Mouse (Mus musculus) forebrain, embryonic 12.5 days (tissue): ENCODE data around the gene Grwd1. TPM values are rescaled to one million over a fixed set of nuclear protein-coding genes. Genes with fewer than 3 reads are reported as not detected.

Experiments
- ATAC-seq: fragments of 200-750 bp; cut with Nextera tagmentation; 2 replicates; pipeline ENCODE4 v1.8.0; 2017; ENCODE audit warnings: moderate TSS enrichment; ENCODE audit not compliant: low FRiP score
- H3K27ac ChIP-seq: fragments of 300-500 bp; sonication (generic); 2 replicates; pipeline ENCODE4 v1.5.1; 2016; ENCODE audit warnings: mild to moderate bottlenecking
- H3K27me3 ChIP-seq: fragments of 300-500 bp; sonication (generic); 2 replicates; pipeline ENCODE4 v1.6.1; 2016; ENCODE audit warnings: mild to moderate bottlenecking
- H3K36me3 ChIP-seq: fragments of 300-500 bp; sonication (generic); replicated peaks from 2 replicates; pipeline ENCODE4 v1.6.1; 2016; ENCODE audit warnings: mild to moderate bottlenecking
- H3K4me1 ChIP-seq: fragments of 300-500 bp; sonication (generic); 2 replicates; pipeline ENCODE4 v1.6.1; 2016
- H3K4me2 ChIP-seq: fragments of 300-500 bp; sonication (generic); 2 replicates; pipeline ENCODE4 v1.6.1; 2016; ENCODE audit warnings: mild to moderate bottlenecking, moderate library complexity
- H3K4me3 ChIP-seq: fragments of 300-500 bp; sonication (generic); replicated peaks from 2 replicates; pipeline ENCODE4 v1.5.1; 2016; ENCODE audit warnings: mild to moderate bottlenecking
- H3K9ac ChIP-seq: fragments of 300-500 bp; sonication (generic); 2 replicates; pipeline ENCODE4 v1.6.1; 2016; ENCODE audit warnings: mild to moderate bottlenecking
- H3K9me3 ChIP-seq: fragments of 300-500 bp; sonication (generic); 2 replicates; pipeline ENCODE4 v1.6.1; 2016
- WGBS: fragments of 180-500 bp; shearing (Covaris S2); methylation state at CpG from one replicate; pipeline ENCODE4 v1.1.7; 2016; 5-methylcytosine and 5-hydroxymethylcytosine counted together
- polyA plus RNA-seq: library from polyadenylated mRNA; unstranded; fragments of >200 nt; fragmentation: Nextera tagmentation; extraction: Ambion mirVana; gene quantifications from 2 replicates; pipeline ENCODE4 v1.2.1, GENCODE M21; 2016

Grwd1 gene
- polyA plus RNA-seq, 1 experiment from 2014 or later = 60.0 TPM

GRCm38 (mm10) chr7:45833148-45833790 lies 2.5 kb upstream of the Grwd1 start:
- 2% methylated on average over 59 of the region's 86 CpGs for WGBS
- Histone ChIP-seq H3K27ac (no peak overlapping the region), H3K4me2 (peak overlapping the region; percentile 49), H3K9ac (0 out of 2 replicates have a peak overlapping the region, but pooled peaks have one; percentile 17), H3K27me3 (peaks cover 67% of the 10 kb centered on the region), H3K4me1 (peaks cover 28% of the 10 kb centered on the region), H3K9me3 (no peaks in the 10 kb centered on the region), H3K4me3 (peak overlapping the region; percentile 36), H3K36me3 (peaks cover 12% of the 10 kb centered on the region)
- ATAC-seq = no peak

GRCm38 (mm10) chr7:45832428-45832827 lies 1.7 kb upstream of the Grwd1 start:
- H3K9me3 ChIP-seq = no peaks in the 10 kb centered on the region
- H3K36me3 ChIP-seq = peaks cover 21% of the 10 kb centered on the region
- H3K27me3 ChIP-seq = peaks cover 61% of the 10 kb centered on the region
- peak overlapping the region; percentile 36 for H3K4me3 ChIP-seq
- H3K9ac ChIP-seq = no peak overlapping the region
- no peak for ATAC-seq
- WGBS = 6% methylated on average over 29 of the region's 30 CpGs
- H3K4me1 ChIP-seq = peaks cover 28% of the 10 kb centered on the region
- no peak overlapping the region for H3K27ac ChIP-seq
- H3K4me2 ChIP-seq = peak overlapping the region; percentile 49

GRCm38 (mm10) chr7:45831128-45831525 lies 383 bp upstream of the Grwd1 start:
- peak overlapping the region; percentile 73; the same call in 1 of the 2 replicates for H3K27ac ChIP-seq

GRCm38 (mm10) chr7:45826631-45827030 lies 4.1 kb downstream of the Grwd1 start:
- ATAC-seq = no peak
- Histone ChIP-seq H3K27ac (no peak overlapping the region), H3K4me1 (peaks cover 14% of the 10 kb centered on the region), H3K4me3 (no peak overlapping the region), H3K27me3 (peaks cover 7% of the 10 kb centered on the region), H3K9ac (no peak overlapping the region), H3K36me3 (peaks cover 67% of the 10 kb centered on the region), H3K4me2 (no peak overlapping the region), H3K9me3 (no peaks in the 10 kb centered on the region)
- 94% methylated on average over 7 of the region's 7 CpGs for WGBS

More at GRCm38 (mm10) chr7:45831128-45831525, 383 bp upstream of the Grwd1 start:
- 25% methylated on average over 5 of the region's 5 CpGs for WGBS
- Histone ChIP-seq H3K27me3 (peaks cover 51% of the 10 kb centered on the region), H3K9me3 (no peaks in the 10 kb centered on the region), H3K4me3 (peak overlapping the region; percentile 60), H3K9ac (peak overlapping the region; percentile 52), H3K36me3 (peaks cover 34% of the 10 kb centered on the region), H3K4me1 (peaks cover 28% of the 10 kb centered on the region), H3K4me2 (peak overlapping the region; percentile 91)
- ATAC-seq = peak; percentile 42

- no peak within 1 kb of the TSS for H3K27ac ChIP-seq
- no peak within 1 kb of the TSS for H3K9ac ChIP-seq
- ATAC-seq = no peak
- 74% methylated on average over 7 of the region's 7 CpGs for WGBS
- H3K4me3 ChIP-seq = no peak within 1 kb of the TSS
- H3K9me3 ChIP-seq = no peaks in the 10 kb centered on the region
- peaks cover 2% of the 10 kb centered on the region for H3K4me1 ChIP-seq
- H3K27me3 ChIP-seq = peaks cover 5% of the 10 kb centered on the region
- H3K4me2 ChIP-seq = no peak within 1 kb of the TSS
- peaks cover 67% of the 10 kb centered on the region for H3K36me3 ChIP-seq
Observed at GRCm38 (mm10) chr7:45824598-45824997, 6.1 kb downstream of the Grwd1 start, which contains the start of gene Kcnj14. TSS of gene Kcnj14 (minus strand) at chr7:45824782.

- Histone ChIP-seq H3K9me3 (no peaks in the 10 kb centered on the region), H3K27me3 (peaks cover 16% of the 10 kb centered on the region), H3K27ac (no peak overlapping the region), H3K4me2 (no peak overlapping the region), H3K4me3 (no peak overlapping the region), H3K4me1 (peaks cover 3% of the 10 kb centered on the region), H3K9ac (no peak overlapping the region), H3K36me3 (peaks cover 31% of the 10 kb centered on the region)
- ATAC-seq = no peak
Observed at GRCm38 (mm10) chr7:45820913-45821312, 9.8 kb downstream of the Grwd1 start.

- H3K9me3 ChIP-seq = no peaks in the 10 kb centered on the region
- H3K27me3 ChIP-seq = peaks cover 16% of the 10 kb centered on the region
- H3K4me2 ChIP-seq = 0 out of 2 replicates have a peak overlapping the region, but pooled peaks have one; percentile 8
- no peak for ATAC-seq
- H3K9ac ChIP-seq = peak overlapping the region; percentile 25; the same call in 1 of the 2 replicates
- WGBS = 8% methylated on average over 25 of the region's 25 CpGs
- peaks cover 21% of the 10 kb centered on the region for H3K36me3 ChIP-seq
- H3K27ac ChIP-seq = no peak overlapping the region
- peak overlapping the region; percentile 2; the same call in 1 of the 2 replicates for H3K4me3 ChIP-seq
- H3K4me1 ChIP-seq = peaks cover 13% of the 10 kb centered on the region
Observed at GRCm38 (mm10) chr7:45819843-45820242, 10.9 kb downstream of the Grwd1 start.

- Histone ChIP-seq H3K9me3 (no peaks in the 10 kb centered on the region), H3K4me1 (peaks cover 30% of the 10 kb centered on the region), H3K27ac (peak overlapping the region; percentile 70), H3K4me2 (no peak overlapping the region), H3K27me3 (peaks cover 16% of the 10 kb centered on the region), H3K4me3 (no peak overlapping the region), H3K36me3 (peaks cover 19% of the 10 kb centered on the region), H3K9ac (0 out of 2 replicates have a peak overlapping the region, but pooled peaks have one; percentile 8)
- no peak for ATAC-seq
- 20% methylated on average over 2 of the region's 2 CpGs for WGBS
Observed at GRCm38 (mm10) chr7:45815984-45816351, 14.8 kb downstream of the Grwd1 start.

- Histone ChIP-seq H3K27ac (peak overlapping the region; percentile 70), H3K36me3 (peaks cover 24% of the 10 kb centered on the region), H3K4me1 (peaks cover 30% of the 10 kb centered on the region), H3K4me2 (peak overlapping the region; percentile 54), H3K27me3 (peaks cover 16% of the 10 kb centered on the region), H3K9ac (peak overlapping the region; percentile 22; the same call in 1 of the 2 replicates), H3K4me3 (peak overlapping the region; percentile 95), H3K9me3 (no peaks in the 10 kb centered on the region)
- WGBS = 20% methylated on average over 10 of the region's 10 CpGs
- ATAC-seq = no peak
Observed at GRCm38 (mm10) chr7:45815323-45815983, 15.3 kb downstream of the Grwd1 start.

- Histone ChIP-seq H3K4me2 (peak overlapping the region; percentile 54), H3K4me1 (peaks cover 30% of the 10 kb centered on the region), H3K27ac (peak overlapping the region; percentile 70), H3K9me3 (no peaks in the 10 kb centered on the region), H3K36me3 (peaks cover 30% of the 10 kb centered on the region), H3K4me3 (peak overlapping the region; percentile 95), H3K9ac (peak overlapping the region; percentile 22; the same call in 1 of the 2 replicates), H3K27me3 (peaks cover 12% of the 10 kb centered on the region)
- WGBS = 2% methylated on average over 5 of the region's 5 CpGs
- no peak for ATAC-seq
Observed at GRCm38 (mm10) chr7:45814841-45815240, 15.9 kb downstream of the Grwd1 start.

GRCm38 (mm10) chr7:45813787-45814779 lies 16.7 kb downstream of the Grwd1 start, which contains the start of gene Cyth2:
TSS of gene Cyth2 (minus strand) at chr7:45814581.
- Histone ChIP-seq H3K36me3 (peaks cover 38% of the 10 kb centered on the region), H3K9ac (peak within 1 kb of the TSS; percentile 99), H3K27ac (peak within 1 kb of the TSS; percentile 100), H3K4me1 (peaks cover 33% of the 10 kb centered on the region), H3K4me2 (peak within 1 kb of the TSS; percentile 78), H3K27me3 (peaks cover 8% of the 10 kb centered on the region), H3K4me3 (peak within 1 kb of the TSS; percentile 95), H3K9me3 (no peaks in the 10 kb centered on the region)
- peak; percentile 98 for ATAC-seq
- under 1% methylated on average over 82 of the region's 92 CpGs for WGBS
